Mouse (Mus musculus): ENCODE data around the gene Srrd.

GRCm38 (mm10) chr5:112349169-112349568 lies 6.3 kb upstream of the Srrd start:
- no peak for TF ChIP-seq CTCF (IDR thresholded peaks at IDR 0.05)
- TF ChIP-seq EP300 (IDR thresholded peaks at IDR 0.05) = no peak
